11 mouse cellular contexts compared by ENCODE assay signal in genomic region chr1:194945382-194945781, GRCm38 (mm10). TPM values are rescaled to one million over a fixed set of nuclear protein-coding genes. Genes with fewer than 3 reads are reported as not detected.
DNase-seq lines count a peak whose midpoint lies in the region; ATAC-seq and TF ChIP-seq lines count a peak whose summit lies in the region.
"Had no signal": no experiment of that assay in that cellular context is flagged by ENCODE, and none has a peak within 500 bp of the region (broad histone marks: within the 10 kb centered on the region; RNA-seq: fewer than 3 reads in every experiment).

No protein-coding gene starts in this region.

- H3K27ac ChIP-seq in layer of hippocampus, adult 2 months = no peak overlapping the region
- no peak overlapping the region for H3K27ac ChIP-seq in embryonic facial prominence, embryonic 10.5 days (replicated peaks)
- no peak overlapping the region for H3K27ac ChIP-seq in lung, embryonic 14.5 days (ENCODE audit: low read depth)
- H3K27ac ChIP-seq in midbrain, embryonic 16.5 days (ENCODE audit: low read length) = no peak overlapping the region
- H3K27ac ChIP-seq: midbrain, embryonic 10.5 days had no signal

- peak; percentile 25 to 39 for DNase-seq in layer of hippocampus, adult 2 months (ENCODE audit: low spot score in 2 of 2)
- no peak for DNase-seq in layer of hippocampus, postnatal 10 days (ENCODE audit: low spot score in 2 of 2)
- peak; percentile 47 for DNase-seq in embryonic facial prominence, embryonic 10.5 days (ENCODE audit: low spot score)
- peak; percentile 85 to 92 for DNase-seq in heart, adult 18-20 months
- DNase-seq in lung, embryonic 14.5 days = peak; percentile 55
- no peak for DNase-seq in cerebellum, adult 8-10 months
- DNase-seq: cerebellum, adult 9-10 months had no signal

- 39% methylated on average over 2 of the region's 2 CpGs for WGBS in embryonic facial prominence, embryonic 10.5 days
- WGBS in lung, embryonic 14.5 days = 30% methylated on average over 2 of the region's 2 CpGs
- WGBS in midbrain, embryonic 16.5 days = 84% methylated on average over 2 of the region's 2 CpGs

- peak; percentile 47; the same call in 1 of the 2 replicates for ATAC-seq in lung, embryonic 14.5 days (ENCODE audit: insufficient read depth)
- no peak for ATAC-seq in monocyte, adult 5-6 weeks (replicated peaks; ENCODE audit: insufficient number of reproducible peaks, low FRiP score, low TSS enrichment, poor library complexity, severe bottlenecking)
- ATAC-seq in midbrain, embryonic 16.5 days = no peak
- ATAC-seq: Patski had no signal

- no peaks in the 10 kb centered on the region for H3K9me3 ChIP-seq in embryonic facial prominence, embryonic 10.5 days
- no peaks in the 10 kb centered on the region for H3K9me3 ChIP-seq in lung, embryonic 14.5 days (ENCODE audit: low read depth, low read length)
- no peaks in the 10 kb centered on the region for H3K9me3 ChIP-seq in midbrain, embryonic 16.5 days (replicated peaks; ENCODE audit: control insufficient read depth, low read length, poor library complexity, severe bottlenecking)
- H3K9me3 ChIP-seq: midbrain, embryonic 10.5 days had no signal

- H3K4me3 ChIP-seq in layer of hippocampus, adult 2 months = no peak overlapping the region
- H3K4me3 ChIP-seq in embryonic facial prominence, embryonic 10.5 days = no peak overlapping the region
- no peak overlapping the region for H3K4me3 ChIP-seq in lung, embryonic 14.5 days (ENCODE audit: low read depth, low read length)
- H3K4me3 ChIP-seq in midbrain, embryonic 16.5 days (ENCODE audit: low read depth, low read length) = no peak overlapping the region
- H3K4me3 ChIP-seq: midbrain, embryonic 10.5 days had no signal

- no peaks in the 10 kb centered on the region for H3K36me3 ChIP-seq in embryonic facial prominence, embryonic 10.5 days (replicated peaks)
- no peaks in the 10 kb centered on the region for H3K36me3 ChIP-seq in lung, embryonic 14.5 days (ENCODE audit: insufficient read depth)
- no peaks in the 10 kb centered on the region for H3K36me3 ChIP-seq in midbrain, embryonic 16.5 days (ENCODE audit: control insufficient read depth, insufficient read depth, low read length)
- H3K36me3 ChIP-seq: midbrain, embryonic 10.5 days had no signal

- H3K4me2 ChIP-seq in lung, embryonic 14.5 days = no peak overlapping the region
- H3K4me2 ChIP-seq in midbrain, embryonic 16.5 days (ENCODE audit: low read length) = no peak overlapping the region

- no peak for TF ChIP-seq CTCF in layer of hippocampus, adult 2 months (conservative IDR thresholded peaks at IDR 0.05)
- TF ChIP-seq CTCF in lung, embryonic 14.5 days (IDR thresholded peaks at IDR 0.05; ENCODE audit: low read depth) = no peak

- H3K9ac ChIP-seq in lung, embryonic 14.5 days = no peak overlapping the region
- no peak overlapping the region for H3K9ac ChIP-seq in midbrain, embryonic 16.5 days (ENCODE audit: low read depth, low read length)

- H3K27me3 ChIP-seq in embryonic facial prominence, embryonic 10.5 days (replicated peaks; ENCODE audit: low read depth, poor library complexity, severe bottlenecking) = no peaks in the 10 kb centered on the region; the same call in 1 of the 2 replicates
- no peaks in the 10 kb centered on the region for H3K27me3 ChIP-seq in lung, embryonic 14.5 days (ENCODE audit: insufficient read depth, low read length)
- H3K27me3 ChIP-seq in midbrain, embryonic 16.5 days (ENCODE audit: control insufficient read depth, insufficient read depth, low read depth, low read length) = no peaks in the 10 kb centered on the region
- H3K27me3 ChIP-seq: Patski had no signal

- peaks cover 6% of the 10 kb centered on the region for H3K4me1 ChIP-seq in embryonic facial prominence, embryonic 10.5 days
- H3K4me1 ChIP-seq in lung, embryonic 14.5 days (ENCODE audit: insufficient read depth) = no peaks in the 10 kb centered on the region
- no peaks in the 10 kb centered on the region for H3K4me1 ChIP-seq in midbrain, embryonic 16.5 days (ENCODE audit: control insufficient read depth, insufficient read depth, low read length)
- H3K4me1 ChIP-seq: midbrain, embryonic 10.5 days had no signal

RNA-seq across cellular contexts. Expression of gene Cd34, which starts 6.8 kb away (rescaled TPM):
- total RNA-seq in layer of hippocampus, adult 2 months (2021) = 10 to 100 TPM; 25.5 to 26.5 TPM
- 10 to 100 TPM; 26.5 to 28.1 TPM for total RNA-seq in layer of hippocampus, postnatal 10 days (2021)
- polyA plus RNA-seq in embryonic facial prominence, embryonic 10.5 days (2016; fragmentation: Nextera tagmentation; extraction: Ambion mirVana) = 49.9 and 50.8 TPM in 2 replicates
- 10 to 100 TPM; 76.1 to 78.5 TPM for total RNA-seq in heart, adult 18-20 months (2021)
- polyA plus RNA-seq in lung, embryonic 14.5 days (2014; fragmentation: Nextera tagmentation; extraction: Ambion mirVana) = 164 and 165 TPM in 2 replicates
- 0.48 to 0.87 TPM (median 0.53 TPM) in 3 replicates for total RNA-seq in monocyte, adult 5-6 weeks (2017)
- polyA plus RNA-seq in midbrain, embryonic 16.5 days (2015; fragmentation: Nextera tagmentation; extraction: Ambion mirVana) = 22.5 and 28.3 TPM in 2 replicates

Comparison
In these comparisons a context has a peak if more than half of its experiments do, and no peak if none do; other contexts are left out.
1. DNase-seq: peak in layer of hippocampus, adult 2 months (2 of 2), embryonic facial prominence, embryonic 10.5 days (single experiment), heart, adult 18-20 months (2 of 2) and lung, embryonic 14.5 days (single experiment); none in layer of hippocampus, postnatal 10 days (0 of 2) and cerebellum, adult 8-10 months (single experiment).
2. RNA of gene Cd34, which starts 6.8 kb away (total RNA-seq): 76.1 to 78.5 TPM in heart, adult 18-20 months, 26.5 to 28.1 TPM in layer of hippocampus, postnatal 10 days and 25.5 to 26.5 TPM in layer of hippocampus, adult 2 months; 0.48 to 0.87 TPM in monocyte, adult 5-6 weeks; every median in the first group is over 10 times any median in the second.